Mouse (Mus musculus): ENCODE measurements around the gene Krtdap.
"Not testable (repeated sequence)": the region's sequence is repeated elsewhere in the genome, so short reads cannot be mapped to it uniquely, and the experiment has no call there.

Krtdap gene

GRCm38 (mm10) chr7:30790141-30790540 is 2.4 kb downstream of the Krtdap start:
- no peak for DNase-seq

GRCm38 (mm10) chr7:30791921-30792320 is 4.2 kb downstream of the Krtdap start:
- DNase-seq, result no peak

GRCm38 (mm10) chr7:30794921-30795320 is 7.2 kb downstream of the Krtdap start:
- DNase-seq, result no peak

GRCm38 (mm10) chr7:30796790-30797189 is 9.1 kb downstream of the Krtdap start:
- DNase-seq, result no peak

GRCm38 (mm10) chr7:30800653-30801052 is 13.0 kb downstream of the Krtdap start:
- DNase-seq, result no peak

GRCm38 (mm10) chr7:30803256-30803655 is 15.6 kb downstream of the Krtdap start:
- no peak for DNase-seq

GRCm38 (mm10) chr7:30804026-30804715 is 16.5 kb downstream of the Krtdap start:
- no peak for DNase-seq

GRCm38 (mm10) chr7:30805924-30806323 is 18.2 kb downstream of the Krtdap start:
- DNase-seq, result no peak

GRCm38 (mm10) chr7:30810319-30810718 is 22.6 kb downstream of the Krtdap start:
- DNase-seq, result no peak

GRCm38 (mm10) chr7:30811757-30812290 is 24.1 kb downstream of the Krtdap start:
- no peak for DNase-seq

GRCm38 (mm10) chr7:30812291-30812807 is 24.7 kb downstream of the Krtdap start:
- peak; percentile 14 for DNase-seq

- no peak for DNase-seq
Observed at GRCm38 (mm10) chr7:30820131-30820530, 32.4 kb downstream of the Krtdap start.

- DNase-seq, result no peak
Observed at GRCm38 (mm10) chr7:30820854-30821445, 33.3 kb downstream of the Krtdap start.

GRCm38 (mm10) chr7:30821532-30821931 is 33.8 kb downstream of the Krtdap start:
- DNase-seq, result peak; percentile 42

GRCm38 (mm10) chr7:30823675-30824074 is 36.0 kb downstream of the Krtdap start, which contains the start of gene Ffar2:
Gene Ffar2, minus strand, starts transcription at chr7:30823775.
- no peak for DNase-seq

GRCm38 (mm10) chr7:30824306-30824705 is 36.6 kb downstream of the Krtdap start:
- no peak for DNase-seq

GRCm38 (mm10) chr7:30826660-30827059 is 39.0 kb downstream of the Krtdap start:
- no peak for DNase-seq

GRCm38 (mm10) chr7:30828871-30829270 is 41.2 kb downstream of the Krtdap start:
- DNase-seq, result not testable (repeated sequence)

GRCm38 (mm10) chr7:30829428-30829827 is 41.7 kb downstream of the Krtdap start:
- no peak for DNase-seq

GRCm38 (mm10) chr7:30832261-30832660 is 44.6 kb downstream of the Krtdap start:
- DNase-seq, result no peak

GRCm38 (mm10) chr7:30832684-30833083 is 45.0 kb downstream of the Krtdap start:
- not testable (repeated sequence) for DNase-seq

- DNase-seq, result no peak
Observed at GRCm38 (mm10) chr7:30837277-30837676, 49.6 kb downstream of the Krtdap start.

- DNase-seq, result no peak
Observed at GRCm38 (mm10) chr7:30840306-30840705, 52.6 kb downstream of the Krtdap start.

Measured in kidney, postnatal 14 days (tissue).